Comparison of ENCODE assay signal across 19 mouse cellular contexts in genomic region chr2:35493566-35493965, GRCm38 (mm10).
"Had no signal": no experiment of that assay in that cellular context is flagged by ENCODE, and none has a peak within 500 bp of the region (broad histone marks: within the 10 kb centered on the region; RNA-seq: fewer than 3 reads in every experiment).

No protein-coding gene starts in this region.

- H3K9me3 ChIP-seq: limb, embryonic 15.5 days; midbrain, embryonic 12.5 days; midbrain, embryonic 15.5 days; neural tube, embryonic 12.5 days; neural tube, embryonic 15.5 days had no signal

- H3K4me3 ChIP-seq: left cerebral cortex, adult 2 months; limb, embryonic 12.5 days; limb, embryonic 15.5 days; midbrain, embryonic 12.5 days; midbrain, embryonic 15.5 days; neural tube, embryonic 12.5 days; neural tube, embryonic 15.5 days had no signal

- H3K27me3 ChIP-seq: limb, embryonic 12.5 days; limb, embryonic 15.5 days; midbrain, embryonic 12.5 days; midbrain, embryonic 15.5 days; neural tube, embryonic 12.5 days; neural tube, embryonic 15.5 days had no signal

- H3K9ac ChIP-seq: limb, embryonic 12.5 days; limb, embryonic 15.5 days; midbrain, embryonic 12.5 days; midbrain, embryonic 15.5 days; neural tube, embryonic 12.5 days; neural tube, embryonic 15.5 days had no signal

- DNase-seq: kidney, adult 2 months; kidney, postnatal 25 days; layer of hippocampus, postnatal 36 days; left cerebral cortex, postnatal 4 days; lung, adult 2 months; right cerebral cortex, adult 18-20 months; right cerebral cortex, postnatal 14 days; right cerebral cortex, postnatal 4 days; thymus, postnatal 25 days had no signal

- H3K27ac ChIP-seq: kidney, postnatal 0 days; left cerebral cortex, adult 2 months; limb, embryonic 12.5 days; limb, embryonic 15.5 days; midbrain, embryonic 12.5 days; midbrain, embryonic 15.5 days; neural tube, embryonic 12.5 days; neural tube, embryonic 15.5 days; stomach, postnatal 0 days had no signal

- H3K36me3 ChIP-seq: limb, embryonic 12.5 days; limb, embryonic 15.5 days; midbrain, embryonic 12.5 days; midbrain, embryonic 15.5 days; neural tube, embryonic 12.5 days; neural tube, embryonic 15.5 days had no signal

- ATAC-seq: intestine, postnatal 0 days; midbrain, embryonic 15.5 days had no signal
